Mouse (Mus musculus) cerebellum, adult (tissue): ENCODE data around the gene Ccdc134.
A peak's percentile ranks its signal among the peaks of the same experiment; 100 is the strongest.
"Not testable (repeated sequence)": the region's sequence is repeated elsewhere in the genome, so short reads cannot be mapped to it uniquely, and the experiment has no call there.

Experiments
- ATAC-seq: cut with Nextera tagmentation; 2 replicates; pipeline ENCODE4 v1.9.2; 2017; ENCODE audit warnings: mild to moderate bottlenecking, moderate library complexity, mixed read lengths; ENCODE audit not compliant: insufficient number of reproducible peaks, low FRiP score, low TSS enrichment

The Ccdc134 gene

DNA sequence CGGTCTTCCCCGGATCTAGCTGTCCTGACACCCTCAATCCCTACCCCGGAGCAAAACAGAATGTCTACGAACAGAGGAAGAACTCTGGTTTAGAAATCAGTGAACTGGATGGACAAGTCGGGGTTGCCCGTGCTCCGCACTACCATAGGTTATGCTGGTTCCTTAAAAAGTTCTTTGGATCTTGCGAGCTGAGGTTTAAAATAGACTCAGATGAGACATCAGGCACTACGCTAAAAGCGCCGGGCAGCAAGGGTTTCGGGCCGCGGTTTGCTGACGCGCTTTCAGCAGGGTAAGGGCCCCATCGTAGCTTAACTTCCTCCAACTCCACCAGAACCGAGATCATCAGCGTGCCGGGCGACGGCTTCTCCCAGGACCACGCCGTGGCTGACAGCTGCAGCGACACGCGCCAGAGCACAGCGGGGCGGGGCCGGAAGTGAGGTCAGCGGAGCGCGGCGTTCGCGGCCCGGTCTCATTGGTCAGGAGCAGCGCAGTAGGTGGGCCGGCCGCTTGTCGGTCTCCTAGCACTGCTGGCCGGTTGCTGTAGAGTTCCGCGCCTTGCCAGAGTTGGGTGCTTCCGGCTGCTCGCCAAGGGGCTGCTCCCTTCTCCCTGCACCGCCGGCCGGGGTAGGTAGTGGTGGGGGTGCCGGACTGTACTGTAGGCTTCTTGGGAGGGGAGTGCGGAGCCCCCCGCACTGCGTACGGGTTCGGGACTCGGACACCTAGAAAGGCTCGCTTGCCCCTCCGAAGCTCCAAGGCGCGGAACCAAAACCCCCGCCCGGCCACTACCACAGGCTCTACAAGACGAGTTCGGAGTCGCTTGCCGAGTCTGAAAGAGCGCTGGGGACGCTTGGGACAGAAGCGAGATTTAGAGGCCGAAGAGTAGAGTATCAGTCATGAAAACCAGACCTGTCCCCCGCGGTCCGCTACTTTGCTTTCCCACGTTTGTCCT lies at the start of gene Ccdc134:
Gene Ccdc134, plus strand, starts transcription at position 497 of the 949 bp plus-strand sequence.
- ATAC-seq = peak; percentile 93

DNA sequence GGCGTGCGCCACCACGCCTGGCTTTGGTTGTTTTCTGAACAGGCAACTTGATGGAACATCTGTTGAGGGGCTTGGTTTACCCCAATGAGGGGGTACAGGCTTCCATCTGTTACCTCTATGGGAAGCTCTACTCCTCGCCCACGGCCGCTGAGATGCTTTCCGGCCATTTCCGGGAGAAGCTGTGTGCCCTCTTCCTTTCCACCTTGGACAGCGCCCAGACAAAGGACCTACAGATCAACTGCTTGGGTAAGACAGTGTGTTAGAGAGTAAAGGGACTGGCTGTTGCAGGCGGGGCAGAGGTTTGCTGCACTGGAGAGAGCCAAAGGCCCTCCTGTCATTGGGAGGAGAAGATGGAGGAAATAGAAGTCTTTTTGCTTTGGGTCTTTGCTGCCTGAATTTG lies 47.8 kb upstream of the Ccdc134 start:
- ATAC-seq = no peak

DNA sequence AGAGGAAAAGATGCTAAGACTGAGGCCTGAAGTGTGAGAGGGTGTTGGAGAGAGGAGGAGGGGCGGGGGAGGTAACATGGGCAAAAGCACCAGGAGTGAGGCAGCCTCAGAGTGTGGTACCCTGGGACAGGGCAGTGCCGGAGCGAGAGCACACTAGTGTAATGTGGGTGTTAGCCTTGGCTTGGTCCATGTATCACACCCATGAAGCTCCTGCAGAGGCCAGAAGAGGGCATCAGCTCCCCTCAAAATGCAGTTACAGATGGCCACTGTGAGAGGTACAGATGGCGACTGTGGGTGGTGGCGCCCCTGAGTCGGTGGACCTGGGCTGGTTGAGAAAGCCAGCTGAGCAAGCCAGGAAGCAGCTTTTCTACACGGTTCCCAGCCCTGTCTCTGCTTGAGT lies 46.6 kb upstream of the Ccdc134 start:
- ATAC-seq = peak; percentile 88

DNA sequence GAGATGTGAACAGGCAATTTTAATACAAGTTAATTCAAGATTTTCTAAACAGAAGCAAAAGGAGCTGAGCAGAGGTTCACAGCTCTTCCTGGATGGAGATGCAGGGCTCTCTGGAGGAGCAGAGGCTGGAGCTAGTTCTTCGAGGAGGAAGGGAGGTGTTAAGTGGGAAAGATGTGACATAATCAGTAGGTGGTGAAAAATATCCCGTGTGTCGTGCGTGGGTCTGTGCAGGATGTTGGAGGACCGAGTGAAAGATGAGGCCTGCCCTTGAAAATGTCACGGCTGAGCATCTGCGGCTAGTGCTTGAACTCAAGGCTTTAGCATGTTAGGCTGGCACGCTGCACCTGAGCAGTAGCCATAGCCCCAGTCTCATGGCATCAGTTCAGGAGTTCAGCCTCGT lies 42.1 kb upstream of the Ccdc134 start:
- no peak for ATAC-seq

DNA sequence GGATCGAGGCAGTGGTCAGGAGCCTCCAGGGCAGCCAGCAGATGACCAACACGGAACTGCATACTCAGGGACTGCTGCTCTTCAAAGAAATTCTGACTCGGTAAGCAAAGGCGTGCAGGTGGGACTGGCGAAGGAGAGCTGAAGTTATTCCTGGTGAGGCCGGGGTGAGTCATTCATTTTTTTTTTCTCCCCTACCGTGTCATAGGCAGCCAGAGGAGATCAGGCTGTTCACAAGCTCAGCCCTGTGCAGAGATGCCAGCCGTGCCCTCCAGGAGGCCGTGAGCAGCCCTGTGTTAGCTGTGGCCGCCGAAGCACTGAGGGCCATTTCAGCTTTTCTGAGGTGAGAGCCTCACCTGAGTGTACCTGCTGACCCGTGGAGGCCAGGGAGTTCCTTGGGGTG lies 41.6 kb upstream of the Ccdc134 start:
- no peak for ATAC-seq

DNA sequence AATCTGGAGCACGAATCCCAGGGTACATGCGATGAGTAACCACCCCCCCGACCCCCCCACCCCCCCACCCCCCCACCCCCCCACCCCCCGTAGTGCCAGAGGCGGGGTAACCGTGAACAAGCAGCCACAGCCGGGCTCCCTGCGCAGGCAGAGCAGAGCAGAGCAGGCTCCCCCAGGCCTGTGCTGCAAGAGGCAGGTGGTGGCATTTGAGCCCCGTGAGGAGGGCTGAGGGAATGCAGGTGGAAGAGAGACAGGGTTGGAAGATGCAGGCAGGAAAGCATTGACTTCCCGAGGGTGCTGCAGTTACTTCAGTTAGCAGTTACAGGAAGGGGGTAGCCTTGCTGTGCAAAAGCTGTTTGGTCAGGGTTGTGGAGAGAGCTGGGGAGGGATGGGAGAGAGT lies 40.5 kb upstream of the Ccdc134 start:
- ATAC-seq = no peak

DNA sequence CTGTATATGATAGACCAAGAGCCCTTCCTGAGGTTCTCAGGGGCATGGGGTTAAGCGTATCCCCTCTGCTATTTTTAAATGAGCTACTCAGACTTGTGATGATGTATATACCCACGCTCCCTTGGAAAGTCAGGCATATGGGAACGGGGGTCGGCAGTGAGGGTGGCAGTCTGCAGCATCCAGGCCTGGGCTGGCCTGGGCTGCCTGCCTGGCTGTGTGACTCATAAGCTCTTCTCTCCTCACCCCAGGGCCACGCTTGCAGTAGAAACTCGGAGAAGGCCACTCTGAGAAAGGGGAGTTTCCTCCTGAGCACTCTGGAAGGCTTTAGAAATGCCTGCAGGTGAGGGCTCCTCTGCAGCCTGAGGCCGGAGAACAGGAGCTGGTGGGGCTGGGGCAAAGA lies 36.7 kb upstream of the Ccdc134 start:
- ATAC-seq = no peak

DNA sequence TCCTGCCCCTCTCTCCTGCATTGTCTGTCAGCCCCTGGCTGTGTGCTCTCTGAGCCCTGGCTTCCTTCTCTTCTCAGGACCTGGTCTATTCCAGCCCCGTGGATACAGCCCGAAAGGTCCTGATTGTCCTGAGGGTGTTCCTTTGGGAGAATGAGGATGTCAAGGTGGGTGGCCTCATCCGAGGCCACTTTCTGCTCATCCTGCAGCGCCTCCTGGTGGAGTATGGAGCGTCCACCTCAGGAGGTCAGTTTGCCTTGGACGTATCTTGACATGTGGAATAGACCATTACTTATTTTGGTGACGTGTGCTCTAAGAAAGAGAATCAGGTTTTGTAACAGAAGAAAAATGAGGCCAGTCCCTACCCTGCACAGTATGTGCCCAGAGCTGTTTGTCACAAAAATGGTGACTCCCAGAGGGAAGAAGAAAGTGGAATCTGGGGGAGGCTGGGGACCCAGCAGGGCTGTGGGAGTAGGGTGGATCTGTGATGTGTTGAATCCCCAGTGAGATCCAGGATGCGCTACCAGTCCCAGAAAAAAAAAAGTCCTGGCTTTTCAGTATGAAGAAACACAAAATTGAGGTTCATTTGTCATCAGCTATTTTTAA lies 20.7 kb upstream of the Ccdc134 start:
- no peak for ATAC-seq

DNA sequence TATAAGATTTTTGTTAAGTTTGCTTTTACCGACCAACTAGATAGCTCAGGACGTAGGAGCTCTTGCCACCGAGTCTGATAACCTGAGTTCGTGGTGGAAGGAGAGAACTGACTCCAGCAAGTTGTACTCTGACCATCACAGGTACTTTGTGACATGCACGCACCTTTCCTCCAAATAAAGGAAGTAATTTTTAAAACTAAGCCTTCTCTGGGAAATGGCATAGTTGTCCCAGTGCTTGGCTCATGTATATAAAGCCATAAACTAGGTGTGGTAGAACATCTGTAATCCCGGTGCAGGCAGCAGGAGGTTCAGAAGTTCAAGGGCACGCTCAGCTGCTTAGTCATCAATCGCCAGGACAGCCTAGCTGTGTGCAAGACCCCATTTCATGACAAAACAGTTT lies 7.2 kb upstream of the Ccdc134 start:
- ATAC-seq = no peak

DNA sequence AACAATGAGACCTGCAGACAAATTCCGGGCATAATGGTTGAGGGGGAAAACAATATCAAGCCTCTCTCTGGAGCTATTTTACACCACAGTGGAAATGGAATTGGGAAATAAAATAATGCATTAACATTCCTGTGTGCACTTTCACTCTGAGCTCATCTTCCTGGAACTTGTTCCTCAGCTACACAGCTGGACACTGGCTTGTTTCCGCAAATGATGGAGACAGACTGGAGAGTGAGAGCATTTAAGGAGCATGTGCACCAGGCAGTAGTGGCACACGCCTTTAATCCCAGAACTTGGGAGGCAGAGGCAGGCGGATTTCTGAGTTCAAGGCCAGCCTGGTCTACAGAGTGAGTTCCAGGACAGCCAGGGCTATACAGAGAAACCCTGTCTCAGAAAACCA lies 1.0 kb upstream of the Ccdc134 start:
- ATAC-seq = not testable (repeated sequence)

DNA sequence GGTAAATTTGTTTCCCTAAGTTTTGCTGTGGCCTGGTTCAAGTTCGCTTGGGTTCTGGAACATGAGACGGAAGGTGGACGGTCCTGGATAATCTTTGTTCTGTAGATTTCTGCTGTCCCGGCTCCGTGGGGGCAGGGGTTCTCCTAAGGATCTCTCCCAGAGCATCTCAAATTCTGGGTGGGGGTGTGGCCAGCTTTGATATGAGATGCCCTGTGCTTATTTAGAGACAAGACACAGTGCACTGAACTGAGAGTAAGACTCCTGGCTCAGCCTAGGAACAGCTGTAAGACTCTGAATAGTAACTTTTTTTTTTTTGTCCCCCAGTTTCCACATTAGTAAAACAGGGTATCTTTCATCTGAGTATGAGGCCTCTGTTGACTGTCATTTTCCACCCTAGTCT lies 676 bp downstream of the Ccdc134 start:
- no peak for ATAC-seq

DNA sequence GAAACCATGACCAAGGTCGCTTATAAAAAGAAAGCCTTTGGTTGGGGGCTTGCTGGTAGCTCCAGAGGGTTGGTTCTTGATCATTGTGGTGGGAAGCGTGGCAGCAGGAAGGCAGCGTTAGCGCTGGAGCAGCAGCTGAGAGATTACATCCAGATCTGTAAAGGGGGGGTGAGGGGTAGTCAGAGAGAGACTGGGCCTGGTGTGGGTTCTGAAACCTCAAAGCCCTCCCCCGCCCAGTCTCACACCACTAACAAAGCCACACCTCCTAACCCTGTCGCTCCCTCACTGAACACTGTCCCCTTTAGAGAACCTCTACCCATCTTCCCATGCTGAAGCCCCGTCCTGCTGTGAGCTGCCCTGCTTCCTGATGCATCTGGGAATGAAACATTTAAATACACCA lies 2.9 kb downstream of the Ccdc134 start:
- ATAC-seq = no peak

DNA sequence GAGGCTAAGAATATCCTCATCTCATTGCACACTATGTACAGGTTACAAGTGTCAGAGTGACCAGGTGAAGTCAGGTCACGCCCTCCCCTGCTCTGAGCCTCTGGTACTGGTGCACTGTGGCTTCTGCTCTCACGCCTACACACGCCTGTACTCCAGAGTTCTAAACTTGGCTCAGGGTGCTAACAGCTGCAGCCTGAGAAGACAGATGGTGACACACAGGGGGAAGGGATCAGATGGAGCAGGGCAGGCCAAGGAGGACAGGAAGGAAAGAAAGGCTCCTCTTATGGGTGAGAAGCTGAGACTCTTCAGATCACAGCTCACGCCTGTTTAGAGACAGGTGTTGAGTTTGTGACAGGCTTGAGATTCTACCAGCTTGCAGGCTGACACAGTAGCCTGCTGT lies 7.7 kb downstream of the Ccdc134 start:
- ATAC-seq = no peak

DNA sequence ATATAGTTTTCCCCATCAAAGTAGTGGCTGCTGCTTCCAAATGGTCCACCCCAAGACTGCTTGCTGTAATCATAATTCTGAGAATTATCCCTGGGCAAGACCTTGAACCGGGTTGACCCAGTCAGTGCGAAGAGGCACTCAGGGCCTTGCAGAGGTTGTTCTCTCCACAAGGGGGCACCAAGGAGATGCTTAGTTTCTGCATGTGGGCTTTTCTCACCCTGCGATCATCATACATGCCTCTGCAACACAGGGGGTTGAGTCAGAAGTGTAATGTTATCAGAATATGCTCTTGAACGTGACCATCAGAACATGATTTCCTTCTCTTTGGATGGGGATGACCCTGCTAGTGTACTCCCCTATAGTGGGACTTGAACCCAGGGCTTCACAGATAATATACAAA lies 10.8 kb downstream of the Ccdc134 start:
- ATAC-seq = no peak

DNA sequence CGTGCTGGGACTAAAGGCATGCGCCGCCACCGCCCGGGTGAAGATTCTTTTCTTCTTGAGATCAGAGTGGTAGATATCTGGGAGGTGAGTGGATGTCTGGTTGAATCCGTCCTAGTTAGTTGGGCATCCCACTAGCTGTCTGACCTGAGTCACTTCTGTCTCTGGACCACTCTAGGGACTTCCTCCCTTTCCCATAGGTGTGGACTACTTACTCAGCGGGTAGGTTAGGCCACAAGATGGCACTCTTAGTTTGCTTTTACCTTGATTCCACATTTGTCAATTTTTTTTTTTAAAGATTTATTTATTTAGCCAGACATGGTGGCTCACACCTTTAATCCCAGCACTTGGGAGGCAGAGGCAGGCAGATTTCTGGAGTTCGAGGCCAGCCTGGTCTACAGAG lies 11.5 kb downstream of the Ccdc134 start:
- no peak for ATAC-seq

DNA sequence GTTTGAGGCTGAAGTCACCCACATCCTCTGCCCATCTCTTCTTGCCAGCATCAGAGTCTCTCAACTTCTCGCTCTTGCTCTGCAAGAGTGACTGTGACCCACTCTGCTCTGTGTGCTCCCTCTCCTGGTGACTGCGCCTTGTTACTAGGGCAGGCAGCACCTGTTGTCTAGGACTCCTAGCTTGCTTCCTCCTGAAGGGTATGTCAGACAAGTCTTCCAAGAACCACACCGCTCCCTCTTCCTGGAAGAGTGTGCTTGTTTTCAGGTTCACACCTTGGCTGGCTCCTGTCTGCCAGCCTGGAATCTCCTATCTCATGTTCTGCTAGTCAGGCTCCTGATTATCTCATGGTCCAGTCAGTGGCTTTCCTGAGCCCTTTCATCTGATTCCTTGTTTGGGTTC lies 12.6 kb downstream of the Ccdc134 start:
- no peak for ATAC-seq

DNA sequence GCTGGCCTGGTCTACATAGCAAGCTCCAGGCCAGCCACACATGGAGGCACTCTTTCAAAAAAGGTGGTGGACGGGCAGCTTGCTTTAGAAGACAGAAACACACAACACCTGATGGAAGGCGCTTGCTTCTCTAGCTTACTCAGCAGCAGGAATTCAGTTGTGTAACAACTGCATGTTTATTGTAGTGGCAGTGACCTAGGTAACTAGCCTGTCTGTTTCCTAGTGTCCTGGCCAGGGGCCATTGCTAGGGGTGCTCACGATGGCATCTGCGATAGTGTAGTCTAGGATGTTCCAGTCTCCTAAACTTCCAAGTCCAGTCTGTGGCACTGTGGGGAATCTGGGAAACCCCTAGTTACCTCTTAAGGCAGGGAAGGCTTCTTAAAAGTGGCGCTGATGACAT lies 16.4 kb downstream of the Ccdc134 start:
- no peak for ATAC-seq

DNA sequence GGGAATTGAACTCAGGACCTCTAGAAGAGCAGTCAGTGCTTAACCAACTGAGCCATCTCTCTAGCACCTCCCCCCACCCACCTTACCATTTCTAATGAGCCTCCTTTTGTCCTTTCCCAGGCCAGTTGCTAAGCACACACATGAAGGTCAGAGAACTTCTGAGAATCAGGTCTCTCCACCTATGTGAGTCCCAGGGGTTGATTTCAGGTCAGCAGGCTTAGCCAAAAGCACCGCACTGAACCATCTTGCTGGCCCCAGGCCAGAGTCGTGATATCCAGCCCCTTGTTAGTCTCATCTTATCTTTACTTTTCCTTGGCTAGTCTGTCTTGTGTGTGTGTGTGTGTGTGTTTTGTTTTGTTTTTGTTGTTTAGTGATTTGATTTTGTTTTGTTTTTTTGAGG lies 17.7 kb downstream of the Ccdc134 start:
- no peak for ATAC-seq

DNA sequence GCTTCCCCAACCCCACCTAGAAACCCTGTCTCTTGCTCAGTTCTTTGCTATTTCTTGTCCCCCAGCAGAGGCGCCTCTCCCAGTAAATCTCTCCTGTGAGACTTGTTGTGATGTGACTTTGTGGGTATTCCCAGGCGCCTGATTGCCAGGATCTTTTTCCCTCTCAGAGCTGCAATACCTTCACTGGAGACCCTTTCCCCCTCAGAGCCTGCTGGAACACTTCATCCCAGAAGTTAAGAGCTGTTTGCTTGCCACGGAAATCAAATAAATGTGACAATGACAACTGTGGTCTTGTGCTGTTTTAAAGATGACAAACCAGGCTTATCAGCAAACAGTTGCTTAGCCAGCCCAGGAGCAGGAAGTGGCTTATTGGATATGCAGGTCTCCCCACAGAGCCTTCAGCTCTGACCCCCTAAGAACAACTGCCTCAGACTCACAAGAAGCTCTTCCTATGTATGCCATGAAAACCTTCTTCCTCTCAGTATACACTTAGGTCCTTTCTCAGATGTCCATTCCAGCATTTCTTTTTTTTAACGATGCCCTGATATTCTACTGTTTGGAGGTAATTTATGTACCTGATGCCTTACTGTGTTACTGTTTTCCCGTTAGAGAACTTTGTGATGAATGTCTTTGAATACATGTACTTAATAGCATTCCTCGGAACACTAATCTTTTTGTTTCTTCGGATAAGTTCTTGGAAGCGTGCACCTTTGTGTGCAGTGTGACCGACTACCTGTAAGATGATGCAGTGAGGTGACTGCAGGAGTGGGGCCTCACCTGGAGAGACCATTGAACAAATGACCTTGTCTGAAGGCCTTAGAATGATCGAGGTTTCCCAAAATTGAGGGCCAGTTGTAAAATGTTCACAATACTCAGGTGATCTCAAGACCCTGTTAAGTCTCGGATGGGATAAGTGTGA lies 18.4 kb downstream of the Ccdc134 start:
- ATAC-seq = no peak

DNA sequence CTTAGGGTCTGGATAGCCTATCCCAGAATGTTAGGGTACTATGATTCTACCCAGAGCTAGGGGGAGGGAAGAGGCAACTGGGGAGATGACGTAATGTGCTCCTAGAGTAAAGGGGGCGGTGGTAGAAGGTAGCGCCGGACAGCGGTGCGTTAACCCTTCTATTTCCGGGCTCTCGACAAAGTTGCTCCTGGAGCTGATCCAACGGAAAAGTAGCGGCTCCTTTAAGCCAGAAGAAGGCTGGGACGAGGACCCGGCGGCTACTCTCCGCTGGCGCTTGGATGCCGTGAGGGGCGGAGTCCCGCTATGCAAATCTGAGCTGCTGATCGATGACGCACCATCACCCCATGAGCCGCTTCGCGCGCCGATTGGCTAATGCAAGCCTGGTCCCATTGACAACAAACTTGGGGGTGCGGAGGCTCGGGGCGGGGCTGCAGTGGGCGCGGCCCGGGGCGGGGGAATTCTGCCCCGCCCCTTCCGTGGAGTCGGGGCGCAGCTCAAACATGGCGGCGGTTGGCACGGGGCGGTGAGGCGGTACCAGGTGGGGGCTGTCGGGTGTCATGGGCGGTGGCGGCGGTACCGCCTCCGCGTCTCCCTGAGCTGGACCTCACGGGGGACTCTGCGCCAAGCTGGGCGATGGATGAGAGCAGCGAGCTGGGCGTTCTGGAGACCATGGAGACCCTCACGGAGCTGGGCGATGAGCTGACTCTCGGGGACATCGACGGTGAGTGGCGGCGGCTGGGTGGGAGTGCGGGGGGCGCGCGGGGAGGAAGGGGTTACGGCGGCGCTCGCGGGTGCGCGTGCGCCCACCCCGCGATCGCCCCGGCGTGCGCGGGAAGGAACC lies 19.3 kb downstream of the Ccdc134 start, which contains the start of gene Srebf2:
Gene Srebf2, plus strand, starts transcription at position 412 of the 841 bp plus-strand sequence.
- ATAC-seq = peak; percentile 97
